Mouse (Mus musculus) retina, adult 2 months (tissue): ENCODE measurements at regions not wholly inside any gene's neighbourhood (a gene's known extent, or its start where the extent isn't known, plus 50 kb on each side); places are given as distances from the start of the nearest gene placed in this dataset.
"Not testable (repeated sequence)": the region's sequence is repeated elsewhere in the genome, so short reads cannot be mapped to it uniquely, and the experiment has no call there.

Experiments
- DNase-seq: peaks from one replicate; pipeline ENCODE4 v3.0.0-alpha.2; 2012; ENCODE audit warnings: low read depth, low spot score

- no peak for DNase-seq
Observed at GRCm38 (mm10) chr9:9342456-9343185, 103.7 kb upstream of the Arhgap42 start.

- no peak for DNase-seq
Observed at GRCm38 (mm10) chr9:9318624-9319023, 79.7 kb upstream of the Arhgap42 start.

GRCm38 (mm10) chr9:9316021-9316420 lies 77.1 kb upstream of the Arhgap42 start:
- no peak for DNase-seq

DNA sequence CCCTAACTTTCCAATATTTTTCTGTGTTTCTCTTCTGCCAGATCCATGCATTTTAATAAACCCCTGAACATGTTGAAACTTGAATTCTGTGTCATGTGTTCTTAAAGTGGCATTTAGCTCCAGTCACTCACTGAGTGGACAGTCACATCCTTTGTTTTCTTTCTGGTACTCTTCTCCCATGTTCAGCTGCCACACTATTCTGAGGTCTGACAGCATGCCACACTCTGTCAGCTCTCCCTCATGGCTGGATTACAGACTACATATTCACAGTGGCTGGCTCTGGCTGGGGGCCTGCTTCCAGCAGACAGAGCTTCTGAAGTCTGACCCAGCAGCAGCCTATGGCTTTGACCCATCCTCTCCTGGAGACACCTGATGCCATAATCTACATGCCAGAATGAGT lies 73.4 kb upstream of the Arhgap42 start:
- no peak for DNase-seq

DNA sequence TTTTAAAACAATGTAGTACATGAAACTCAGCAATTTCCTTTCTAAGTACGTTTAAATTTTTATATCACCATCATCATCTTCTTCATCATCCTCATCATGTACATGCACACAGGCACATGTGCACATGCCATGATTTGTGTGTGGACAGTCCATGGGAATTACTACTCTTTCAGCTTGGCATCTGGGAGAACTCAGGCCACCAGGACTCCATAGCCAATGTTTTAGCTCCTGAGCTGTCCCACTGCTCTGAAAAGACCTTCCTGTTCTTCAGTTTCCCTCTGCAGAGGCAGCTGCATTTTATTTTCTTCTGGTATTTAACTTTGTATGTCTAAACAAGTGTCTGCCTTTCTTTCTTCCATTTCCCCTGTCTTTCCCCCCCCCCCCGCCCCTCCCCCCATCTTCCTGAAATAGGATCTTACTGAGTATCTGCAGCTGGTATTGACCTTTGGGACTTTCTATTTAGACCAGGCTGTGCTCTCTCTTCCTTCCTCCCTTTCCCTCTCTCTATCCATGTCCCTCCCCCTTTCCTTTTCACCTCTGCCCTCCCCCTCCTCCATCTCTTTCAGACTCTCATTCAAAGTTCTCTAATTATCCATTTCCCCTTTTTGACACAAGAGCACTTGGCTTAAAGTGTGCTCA lies 72.8 kb upstream of the Arhgap42 start:
- DNase-seq, result no peak

DNA sequence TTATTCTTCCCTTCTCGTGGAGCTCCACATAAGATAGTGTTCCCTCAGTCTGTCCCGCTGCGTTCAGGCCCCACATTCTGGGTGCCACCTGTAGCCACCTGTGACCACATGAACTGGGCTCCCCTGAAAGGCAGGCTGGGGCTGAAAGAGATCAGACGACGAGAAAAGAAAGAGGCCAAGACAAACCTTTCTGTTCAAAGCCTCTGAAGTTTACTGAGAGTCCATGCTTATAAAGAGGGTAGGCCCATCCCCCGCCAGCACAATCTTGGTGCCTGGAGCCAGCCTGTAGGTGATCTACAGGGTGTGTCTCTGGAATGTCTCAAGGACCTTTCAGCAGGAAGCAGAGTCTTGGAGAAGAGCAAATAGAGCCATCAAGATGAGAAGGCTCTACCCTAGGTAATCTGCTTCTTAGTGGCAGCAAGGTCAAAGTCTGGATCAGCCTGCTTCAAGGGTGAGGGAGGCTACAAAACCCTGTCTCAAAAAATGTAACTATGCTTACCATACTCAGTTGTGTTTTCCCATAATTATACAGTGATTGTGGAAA lies 72.2 kb upstream of the Arhgap42 start:
- not testable (repeated sequence) for DNase-seq

DNA sequence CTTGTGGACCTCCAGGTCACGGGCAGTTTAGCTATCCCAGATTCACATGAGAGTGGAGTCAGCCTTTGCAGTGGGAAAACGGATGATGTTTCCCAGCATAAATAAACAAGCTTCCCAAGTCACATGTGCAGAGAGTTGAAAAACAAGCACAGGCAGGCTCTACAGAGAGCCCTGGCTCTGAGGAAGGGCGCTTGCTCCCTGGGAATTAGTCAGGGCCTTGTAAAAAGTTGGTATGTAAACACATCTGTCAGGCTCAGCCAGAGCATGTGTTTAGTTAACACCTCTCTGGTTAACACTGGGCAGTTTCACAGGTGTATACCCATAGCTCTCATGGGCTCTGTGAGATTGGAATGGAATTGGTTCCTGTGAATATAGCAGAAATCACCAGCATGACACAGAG lies 51.9 kb upstream of the Arhgap42 start:
- no peak for DNase-seq

GRCm38 (mm10) chr9:9289570-9289969 lies 50.7 kb upstream of the Arhgap42 start:
- DNase-seq, result no peak
